In the genomic region with DNA sequence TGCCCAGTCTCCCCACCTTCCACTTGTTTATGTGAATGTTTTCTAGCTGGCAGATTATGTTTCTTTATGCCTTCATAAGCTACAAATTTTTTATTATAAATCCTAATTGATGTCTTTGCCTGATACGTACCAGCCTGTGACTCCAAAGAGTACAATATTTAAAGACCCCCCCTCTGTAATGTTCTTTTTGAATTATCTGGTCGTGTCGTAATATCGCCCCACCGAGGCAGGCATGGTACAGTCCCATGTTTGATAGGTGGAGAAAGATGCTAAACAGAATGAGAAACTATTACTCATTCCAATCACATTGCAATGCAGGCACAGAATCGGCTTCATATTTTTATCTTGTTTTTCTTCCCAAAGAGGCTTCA, we compare ENCODE assay signal across 8 mouse cellular contexts. TPM values are rescaled to one million over a fixed set of nuclear protein-coding genes. Genes with fewer than 3 reads are reported as not detected.
DNase-seq lines count a peak whose midpoint lies in the region; ATAC-seq and TF ChIP-seq lines count a peak whose summit lies in the region.

No protein-coding gene starts in this region.

- no peaks in the 10 kb centered on the region for H3K9me3 ChIP-seq in forebrain, embryonic 16.5 days (ENCODE audit: control insufficient read depth, low read length)
- H3K9me3 ChIP-seq in limb, embryonic 10.5 days (replicated peaks): no peaks in the 10 kb centered on the region

- WGBS in forebrain, embryonic 16.5 days: 1% methylated on average over 6 of the region's 6 CpGs
- 6% methylated on average over 6 of the region's 6 CpGs for WGBS in limb, embryonic 10.5 days

- H3K9ac ChIP-seq in forebrain, embryonic 16.5 days (replicated peaks; ENCODE audit: low read depth, low read length): peak overlapping the region; percentile 96

- peak overlapping the region; percentile 99 for H3K4me3 ChIP-seq in forebrain, embryonic 16.5 days (replicated peaks; ENCODE audit: low read length)
- peak overlapping the region; percentile 83 for H3K4me3 ChIP-seq in limb, embryonic 10.5 days
- peak overlapping the region; percentile 86 for H3K4me3 ChIP-seq in myocyte

- peaks cover 24% of the 10 kb centered on the region for H3K4me1 ChIP-seq in forebrain, embryonic 16.5 days (replicated peaks; ENCODE audit: control insufficient read depth, insufficient read depth, low read length)
- peaks cover 15% of the 10 kb centered on the region for H3K4me1 ChIP-seq in limb, embryonic 10.5 days

- peak overlapping the region; percentile 40 for H3ac ChIP-seq in myocyte (ENCODE audit: control insufficient read depth, insufficient read length)

- TF ChIP-seq POLR2A in myocyte (IDR thresholded peaks at IDR 0.05; ENCODE audit: insufficient read length, low read depth): no peak

- ATAC-seq in forebrain, embryonic 16.5 days: peak; percentile 72

- no peaks in the 10 kb centered on the region for H3K27me3 ChIP-seq in forebrain, embryonic 16.5 days (replicated peaks; ENCODE audit: control insufficient read depth, insufficient read depth, low read length)
- H3K27me3 ChIP-seq in limb, embryonic 10.5 days (ENCODE audit: low read depth, poor library complexity, severe bottlenecking): no peaks in the 10 kb centered on the region
- H3K27me3 ChIP-seq in myocyte (ENCODE audit: control insufficient read depth, insufficient read depth, insufficient read length): no peaks in the 10 kb centered on the region

- peak overlapping the region; percentile 63 for H3K4me2 ChIP-seq in forebrain, embryonic 16.5 days (ENCODE audit: low read length)
- H3K4me2 ChIP-seq in myocyte (ENCODE audit: low read depth): peak overlapping the region; percentile 69

- H3K27ac ChIP-seq in forebrain, embryonic 16.5 days (ENCODE audit: low read length): peak overlapping the region; percentile 100
- H3K27ac ChIP-seq in limb, embryonic 10.5 days: peak overlapping the region; percentile 97

- DNase-seq in embryo, embryonic 11 days: peak; percentile 76
- DNase-seq in embryo, embryonic 9.5 days (ENCODE audit: extremely low spot score): no peak
- DNase-seq in thymus, postnatal 14 days: peak; percentile 60
- DNase-seq in thymus, adult 18-20 months: no peak
- DNase-seq in limb, embryonic 10.5 days (ENCODE audit: low spot score): no peak
- DNase-seq in kidney, adult 18-20 months: no peak

- peaks cover 39% of the 10 kb centered on the region for H3K79me2 ChIP-seq in myocyte (ENCODE audit: control insufficient read depth, insufficient read depth)

- H3K36me3 ChIP-seq in forebrain, embryonic 16.5 days (ENCODE audit: control insufficient read depth, insufficient read depth): no peaks in the 10 kb centered on the region
- no peaks in the 10 kb centered on the region for H3K36me3 ChIP-seq in limb, embryonic 10.5 days
- H3K36me3 ChIP-seq in myocyte (ENCODE audit: control insufficient read depth, insufficient read depth): no peaks in the 10 kb centered on the region

TF ChIP-seq in myocyte, 11 proteins besides CTCF, POLR2A, EP300 and RAD21:
- TF ChIP-seq MYOD1 (IDR thresholded peaks at IDR 0.05; ENCODE audit: control insufficient read depth in 1 of 3, insufficient read length in 2 of 3, low read depth in 2 of 3) (no peak), USF1 (IDR thresholded peaks at IDR 0.05; ENCODE audit: low read depth) (no peak), TCF3 (IDR thresholded peaks at IDR 0.05; ENCODE audit: insufficient read length, low read depth) (no peak), MAX (IDR thresholded peaks at IDR 0.05; ENCODE audit: low read depth) (no peak), CEBPB (IDR thresholded peaks at IDR 0.05; ENCODE audit: insufficient read depth, poor library complexity, severe bottlenecking) (peak; percentile 54; the same call in 1 of the 2 replicates), E2F4 (IDR thresholded peaks at IDR 0.05; ENCODE audit: insufficient read depth) (no peak), POLR2AphosphoS2 (IDR thresholded peaks at IDR 0.05; ENCODE audit: insufficient read length, low read depth) (no peak)

RNA-seq across cellular contexts. Expression of a gene that starts 0.4 kb away (rescaled TPM):
- polyA plus RNA-seq in forebrain, embryonic 16.5 days (2015; fragmentation: Nextera tagmentation; extraction: Ambion mirVana): 550 and 563 TPM in 2 replicates
- 95.7 and 103 TPM in 2 replicates for polyA plus RNA-seq in limb, embryonic 10.5 days (2016; fragmentation: Nextera tagmentation; extraction: Ambion mirVana)
- polyA plus RNA-seq in myocyte (2012; fragmentation: generic; extraction: Trizol): 65.7 TPM

RNA-seq across cellular contexts. Expression of a gene that starts 10.3 kb away (rescaled TPM):
- polyA plus RNA-seq in forebrain, embryonic 16.5 days (2015; fragmentation: Nextera tagmentation; extraction: Ambion mirVana): 6.7 and 7.7 TPM in 2 replicates
- polyA plus RNA-seq in limb, embryonic 10.5 days (2016; fragmentation: Nextera tagmentation; extraction: Ambion mirVana): 7.6 and 7.7 TPM in 2 replicates
- polyA plus RNA-seq in myocyte (2012; fragmentation: generic; extraction: Trizol): 14.4 TPM

Comparison
In these comparisons a context has a peak if more than half of its experiments do, and no peak if none do; other contexts are left out.
1. DNase-seq: peak in embryo, embryonic 11 days (single experiment) and thymus, postnatal 14 days (single experiment); none in embryo, embryonic 9.5 days (single experiment), thymus, adult 18-20 months (0 of 2), limb, embryonic 10.5 days (single experiment) and kidney, adult 18-20 months (single experiment).
2. Peak in every context shown above with its lines, with median percentiles within 50 percentile points of each other: H3K4me3 ChIP-seq.